Mouse (Mus musculus) E14TG2a.4 (cell line): Measurements from ENCODE around the gene Cygb.

Experiments used
- CTCF ChIP-seq: conservative IDR thresholded peaks from 2 replicates; pipeline ENCODE4 v1.5.1; 2014; ENCODE audit warnings: low read length
- NANOG ChIP-seq: IDR thresholded peaks from 2 replicates; pipeline ENCODE4 v1.6.1; 2014; ENCODE audit warnings: borderline replicate concordance, low read length, mixed read lengths
- POU5F1 ChIP-seq: IDR thresholded peaks from 2 replicates; pipeline ENCODE4 v1.6.1; 2014; ENCODE audit warnings: low read length, borderline replicate concordance

- TF ChIP-seq CTCF (no peak), POU5F1 (no peak), NANOG (no peak)
Measured at GRCm38 (mm10) chr11:116696426-116696825, 42.3 kb upstream of the Cygb start.
